Mouse (Mus musculus) hindbrain, embryonic 16.5 days (tissue): ENCODE measurements around the gene Epha4. TPM values are rescaled to one million over a fixed set of nuclear protein-coding genes. Genes with fewer than 3 reads are reported as not detected.

ENCODE experiments used
- ATAC-seq: fragments of 200-750 bp; cut with Nextera tagmentation; 2 replicates; pipeline ENCODE4 v1.8.0; 2017; ENCODE audit warnings: moderate TSS enrichment, moderate library complexity
- H3K27ac ChIP-seq: fragments of 300-500 bp; sonication (generic); 2 replicates; pipeline ENCODE4 v1.5.1; 2014; ENCODE audit warnings: low read depth, mild to moderate bottlenecking, control low read depth, low read length, moderate library complexity
- H3K27me3 ChIP-seq: fragments of 300-500 bp; sonication (generic); replicated peaks from 2 replicates; pipeline ENCODE4 v1.6.1; 2014; ENCODE audit warnings: low read length; ENCODE audit not compliant: control insufficient read depth, insufficient read depth
- H3K36me3 ChIP-seq: fragments of 300-500 bp; sonication (generic); 2 replicates; pipeline ENCODE4 v1.6.1; 2014; ENCODE audit warnings: mild to moderate bottlenecking, low read length, moderate library complexity, mixed read lengths; ENCODE audit not compliant: control insufficient read depth, insufficient read depth
- H3K4me1 ChIP-seq: fragments of 300-500 bp; sonication (generic); 2 replicates; pipeline ENCODE4 v1.6.1; 2014; ENCODE audit warnings: low read depth, low read length; ENCODE audit not compliant: control insufficient read depth, insufficient read depth
- H3K4me2 ChIP-seq: fragments of 300-500 bp; sonication (generic); 2 replicates; pipeline ENCODE4 v1.6.1; 2014; ENCODE audit warnings: mild to moderate bottlenecking, low read length, control low read depth, moderate library complexity
- H3K4me3 ChIP-seq: fragments of 300-500 bp; sonication (generic); 2 replicates; pipeline ENCODE4 v1.5.1; 2014; ENCODE audit warnings: mild to moderate bottlenecking, low read length, control low read depth, moderate library complexity
- H3K9ac ChIP-seq: fragments of 300-500 bp; sonication (generic); 2 replicates; pipeline ENCODE4 v1.6.1; 2014; ENCODE audit warnings: low read depth, mild to moderate bottlenecking, control low read depth, low read length, moderate library complexity
- H3K9me3 ChIP-seq: fragments of 300-500 bp; sonication (generic); 2 replicates; pipeline ENCODE4 v1.6.1; 2014; ENCODE audit warnings: mild to moderate bottlenecking, low read length, moderate library complexity; ENCODE audit not compliant: control insufficient read depth
- WGBS: fragments of 180-500 bp; shearing (Covaris S2); extraction: QIAGEN DNeasy Blood & Tissue Kit; methylation state at CpG from one replicate; pipeline ENCODE4 v1.1.7; 2014; 5-methylcytosine and 5-hydroxymethylcytosine counted together
- polyA plus RNA-seq: library from polyadenylated mRNA; unstranded; fragments of >200 nt; fragmentation: Nextera tagmentation; extraction: Ambion mirVana; gene quantifications from 2 replicates; pipeline ENCODE4 v1.2.1, GENCODE M21; 2015

Gene Epha4
- polyA plus RNA-seq, 1 experiment from 2014 or later, result 40.8 TPM

GRCm38 (mm10) chr1:77391590-77391989 is 123.3 kb downstream of the Epha4 start:
- 81% methylated on average over 6 of the region's 6 CpGs for WGBS
- H3K4me1 ChIP-seq, result no peaks in the 10 kb centered on the region

GRCm38 (mm10) chr1:77389069-77389468 is 125.8 kb downstream of the Epha4 start:
- H3K27ac ChIP-seq, result no peak overlapping the region
- H3K27me3 ChIP-seq, result no peaks in the 10 kb centered on the region
- H3K4me3 ChIP-seq, result no peak overlapping the region
- H3K9me3 ChIP-seq, result no peaks in the 10 kb centered on the region
- WGBS, result 95% methylated on average over 2 of the region's 2 CpGs
- H3K36me3 ChIP-seq, result no peaks in the 10 kb centered on the region
- ATAC-seq, result no peak
- H3K4me1 ChIP-seq, result no peaks in the 10 kb centered on the region
- no peak overlapping the region for H3K9ac ChIP-seq
- no peak overlapping the region for H3K4me2 ChIP-seq

More at GRCm38 (mm10) chr1:77391590-77391989, 123.3 kb downstream of the Epha4 start:
- Histone ChIP-seq H3K36me3 (no peaks in the 10 kb centered on the region), H3K9me3 (no peaks in the 10 kb centered on the region), H3K4me3 (no peak overlapping the region), H3K27ac (no peak overlapping the region), H3K27me3 (no peaks in the 10 kb centered on the region), H3K9ac (no peak overlapping the region), H3K4me2 (no peak overlapping the region)
- no peak for ATAC-seq

- no peaks in the 10 kb centered on the region for H3K36me3 ChIP-seq
- H3K4me1 ChIP-seq, result no peaks in the 10 kb centered on the region; the same call in 1 of the 2 replicates
- H3K4me2 ChIP-seq, result no peak overlapping the region
- H3K27ac ChIP-seq, result no peak overlapping the region
- H3K27me3 ChIP-seq, result no peaks in the 10 kb centered on the region
- H3K9ac ChIP-seq, result no peak overlapping the region
- ATAC-seq, result no peak
- 92% methylated on average over 4 of the region's 4 CpGs for WGBS
- no peaks in the 10 kb centered on the region for H3K9me3 ChIP-seq
- H3K4me3 ChIP-seq, result no peak overlapping the region
Measured at GRCm38 (mm10) chr1:77388556-77388955, 126.3 kb downstream of the Epha4 start.

GRCm38 (mm10) chr1:77385613-77386012 is 129.3 kb downstream of the Epha4 start:
- Histone ChIP-seq H3K9ac (no peak overlapping the region), H3K4me2 (no peak overlapping the region), H3K36me3 (no peaks in the 10 kb centered on the region), H3K27me3 (no peaks in the 10 kb centered on the region), H3K4me3 (no peak overlapping the region), H3K9me3 (no peaks in the 10 kb centered on the region), H3K27ac (no peak overlapping the region), H3K4me1 (no peaks in the 10 kb centered on the region; the same call in 1 of the 2 replicates)
- ATAC-seq, result no peak
- WGBS, result 47% methylated on average over 8 of the region's 8 CpGs

GRCm38 (mm10) chr1:77383466-77383865 is 131.4 kb downstream of the Epha4 start:
- Histone ChIP-seq H3K4me3 (no peak overlapping the region), H3K27ac (no peak overlapping the region)

GRCm38 (mm10) chr1:77377550-77377980 is 137.3 kb downstream of the Epha4 start:
- WGBS, result 46% methylated on average over 8 of the region's 8 CpGs
- Histone ChIP-seq H3K27ac (no peak overlapping the region), H3K4me3 (no peak overlapping the region), H3K4me2 (no peak overlapping the region), H3K27me3 (no peaks in the 10 kb centered on the region), H3K9ac (no peak overlapping the region), H3K4me1 (no peaks in the 10 kb centered on the region), H3K9me3 (no peaks in the 10 kb centered on the region), H3K36me3 (no peaks in the 10 kb centered on the region; the same call in none of the 2 replicates)
- peak; percentile 52; the same call in 1 of the 2 replicates for ATAC-seq

More at GRCm38 (mm10) chr1:77383466-77383865, 131.4 kb downstream of the Epha4 start:
- Histone ChIP-seq H3K4me1 (no peaks in the 10 kb centered on the region; the same call in 1 of the 2 replicates), H3K4me2 (no peak overlapping the region), H3K36me3 (no peaks in the 10 kb centered on the region), H3K9ac (no peak overlapping the region), H3K27me3 (no peaks in the 10 kb centered on the region), H3K9me3 (no peaks in the 10 kb centered on the region)
- 38% methylated on average over 11 of the region's 11 CpGs for WGBS
- no peak for ATAC-seq

- Histone ChIP-seq H3K9ac (no peak overlapping the region), H3K4me2 (no peak overlapping the region), H3K9me3 (no peaks in the 10 kb centered on the region), H3K4me3 (no peak overlapping the region), H3K27me3 (no peaks in the 10 kb centered on the region), H3K36me3 (no peaks in the 10 kb centered on the region; the same call in none of the 2 replicates), H3K27ac (no peak overlapping the region), H3K4me1 (no peaks in the 10 kb centered on the region)
- 61% methylated on average over 4 of the region's 5 CpGs for WGBS
- no peak for ATAC-seq
Measured at GRCm38 (mm10) chr1:77374054-77374453, 140.8 kb downstream of the Epha4 start.

GRCm38 (mm10) chr1:77370921-77371320 is 144.0 kb downstream of the Epha4 start:
- no peak for ATAC-seq
- WGBS, result 57% methylated on average over 7 of the region's 7 CpGs

GRCm38 (mm10) chr1:77369255-77369837 is 145.5 kb downstream of the Epha4 start:
- H3K27ac ChIP-seq, result no peak overlapping the region
- no peaks in the 10 kb centered on the region for H3K9me3 ChIP-seq
- H3K4me1 ChIP-seq, result no peaks in the 10 kb centered on the region
- no peak overlapping the region for H3K9ac ChIP-seq
- H3K4me2 ChIP-seq, result no peak overlapping the region
- WGBS, result 82% methylated on average over 18 of the region's 18 CpGs
- no peak for ATAC-seq
- H3K36me3 ChIP-seq, result peaks cover 2% of the 10 kb centered on the region; the same call in 1 of the 2 replicates
- H3K4me3 ChIP-seq, result no peak overlapping the region
- H3K27me3 ChIP-seq, result no peaks in the 10 kb centered on the region

More at GRCm38 (mm10) chr1:77370921-77371320, 144.0 kb downstream of the Epha4 start:
- Histone ChIP-seq H3K4me3 (no peak overlapping the region), H3K4me1 (no peaks in the 10 kb centered on the region), H3K27me3 (no peaks in the 10 kb centered on the region), H3K9me3 (no peaks in the 10 kb centered on the region), H3K36me3 (peaks cover 2% of the 10 kb centered on the region; the same call in 1 of the 2 replicates), H3K9ac (no peak overlapping the region), H3K27ac (no peak overlapping the region), H3K4me2 (no peak overlapping the region)
